Mouse (Mus musculus) ES-Bruce4 (cell line): ENCODE measurements at regions not wholly inside any gene's neighbourhood (a gene's known extent, or its start where the extent isn't known, plus 50 kb on each side); places are given as distances from the start of the nearest gene placed in this dataset.

ENCODE experiments used
- CTCF ChIP-seq: IDR thresholded peaks from one replicate; pipeline ENCODE4 v1.8.1; 2011; ENCODE audit warnings: low read depth, low read length
- EP300 ChIP-seq: IDR thresholded peaks from 2 replicates; pipeline ENCODE4 v1.6.1; 2011; ENCODE audit warnings: low read depth, low read length; ENCODE audit not compliant: insufficient read depth
- POLR2A ChIP-seq: IDR thresholded peaks from one replicate; pipeline ENCODE4 v1.8.1; 2011; ENCODE audit warnings: low read length; ENCODE audit not compliant: insufficient read depth

- TF ChIP-seq CTCF: no peak
- TF ChIP-seq POLR2A: no peak
- TF ChIP-seq EP300: no peak
Measured at GRCm38 (mm10) chr8:34455376-34455775, 343.8 kb upstream of the Gm10131 start.
